Mouse (Mus musculus) left cerebral cortex, adult 8-10 months (tissue): ENCODE data around the gene Zfp462. TPM values are rescaled to one million over a fixed set of nuclear protein-coding genes. Genes with fewer than 3 reads are reported as not detected.
"Not testable (repeated sequence)": the region's sequence is repeated elsewhere in the genome, so short reads cannot be mapped to it uniquely, and the experiment has no call there.

Source experiments
- DNase-seq, 2 experiments: peaks; one replicate each; pipeline ENCODE4 v3.0.0; 2022; ENCODE audit warnings: low spot score in 2 of 2
- total RNA-seq, 4 experiments: library from RNA; stranded (reverse); gene quantifications; 2 replicates each; pipeline ENCODE4 v1.2.4; 2022

The Zfp462 gene
- total RNA-seq, result 10 to 100 TPM; 48.8 to 65.3 (median 59.6) TPM

- no peak for DNase-seq
Measured at GRCm38 (mm10) chr4:54944921-54945430, at the start of gene Zfp462. Gene Zfp462, plus strand, starts transcription at chr4:54945048.

- DNase-seq, result no peak
Measured at GRCm38 (mm10) chr4:54896017-54896416, 48.8 kb upstream of the Zfp462 start.

GRCm38 (mm10) chr4:54904641-54905040 lies 40.2 kb upstream of the Zfp462 start:
- no peak for DNase-seq

GRCm38 (mm10) chr4:54905399-54905953 lies 39.4 kb upstream of the Zfp462 start:
- no peak for DNase-seq

- no peak for DNase-seq
Measured at GRCm38 (mm10) chr4:54910300-54910699, 34.5 kb upstream of the Zfp462 start.

- no peak for DNase-seq
Measured at GRCm38 (mm10) chr4:54918276-54918675, 26.6 kb upstream of the Zfp462 start.

GRCm38 (mm10) chr4:54923386-54923785 lies 21.5 kb upstream of the Zfp462 start:
- no peak for DNase-seq

- no peak for DNase-seq
Measured at GRCm38 (mm10) chr4:54924306-54924705, 20.5 kb upstream of the Zfp462 start.

- DNase-seq, result not testable (repeated sequence)
Measured at GRCm38 (mm10) chr4:54926456-54926855, 18.4 kb upstream of the Zfp462 start.

- not testable (repeated sequence) for DNase-seq
Measured at GRCm38 (mm10) chr4:54927321-54928062, 17.4 kb upstream of the Zfp462 start.

GRCm38 (mm10) chr4:54929686-54930085 lies 15.2 kb upstream of the Zfp462 start:
- no peak for DNase-seq

GRCm38 (mm10) chr4:54932668-54933067 lies 12.2 kb upstream of the Zfp462 start:
- no peak for DNase-seq

GRCm38 (mm10) chr4:54937161-54937560 lies 7.7 kb upstream of the Zfp462 start:
- DNase-seq, result no peak

GRCm38 (mm10) chr4:54945603-54946445 lies 976 bp downstream of the Zfp462 start:
- DNase-seq, result no peak

- DNase-seq, result no peak
Measured at GRCm38 (mm10) chr4:54946662-54947055, 1.8 kb downstream of the Zfp462 start.

- no peak for DNase-seq
Measured at GRCm38 (mm10) chr4:54947056-54947990, 2.5 kb downstream of the Zfp462 start.

- peak; percentile 31 to 58 for DNase-seq
Measured at GRCm38 (mm10) chr4:54947991-54948615, 3.3 kb downstream of the Zfp462 start.

GRCm38 (mm10) chr4:54948616-54949560 lies 4.0 kb downstream of the Zfp462 start:
- peak in 1 of 2 experiments; percentile 32 for DNase-seq

- DNase-seq, result no peak
Measured at GRCm38 (mm10) chr4:54949561-54949940, 4.7 kb downstream of the Zfp462 start.
